Mouse (Mus musculus) testis, postnatal 10 days (tissue): ENCODE data around the gene Acot1.
A peak's percentile ranks its signal among the peaks of the same experiment; 100 is the strongest.

Experiments
- DNase-seq: peaks from one replicate; pipeline ENCODE4 v3.0.0; 2021; ENCODE audit warnings: low spot score

Gene Acot1

GRCm38 (mm10) chr12:84063833-84064232 is 54.5 kb downstream of the Acot1 start:
- no peak for DNase-seq

DNA sequence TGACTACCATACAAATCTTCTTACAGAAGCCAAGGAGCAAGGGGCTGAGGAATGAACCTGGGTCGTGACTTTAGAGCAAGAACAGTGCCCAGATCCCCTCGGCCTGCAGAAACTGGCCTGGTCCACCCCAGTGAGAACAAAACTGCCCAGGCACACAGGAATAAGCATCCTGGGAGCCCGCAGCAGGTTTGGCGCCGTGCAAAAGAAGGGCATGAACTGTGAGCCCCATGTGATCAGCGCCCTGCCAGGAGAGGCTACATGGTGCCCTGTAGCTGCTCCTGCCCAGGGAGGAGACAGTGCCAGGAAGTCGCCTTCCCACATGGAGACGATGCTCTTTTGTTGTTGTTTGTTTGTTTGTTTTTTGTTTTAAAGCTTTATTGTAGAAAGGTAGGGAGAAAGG is 55.3 kb downstream of the Acot1 start:
- peak; percentile 36 for DNase-seq

DNA sequence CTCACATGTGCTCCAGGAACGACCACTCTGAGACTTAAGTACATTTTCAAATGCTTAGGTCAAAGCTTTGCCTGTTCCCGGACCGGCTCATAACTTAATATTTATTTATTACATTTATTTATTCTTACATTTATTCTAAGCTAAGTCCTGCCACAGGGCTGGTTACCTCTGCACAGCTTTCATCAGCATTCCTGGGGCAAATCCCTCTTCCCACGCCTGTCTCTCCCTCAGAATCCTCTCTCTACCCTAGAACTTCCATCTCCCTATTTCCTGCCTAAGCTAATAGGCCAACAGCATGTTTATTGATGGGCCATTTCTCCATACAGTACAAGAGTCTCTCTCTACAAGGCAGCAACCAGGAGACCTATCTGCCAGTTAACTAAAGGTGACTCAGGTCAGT is 58.5 kb downstream of the Acot1 start:
- DNase-seq: peak; percentile 20
